Mouse (Mus musculus): ENCODE measurements at regions not wholly inside any gene's neighbourhood (a gene's known extent, or its start where the extent isn't known, plus 50 kb on each side); places are given as distances from the start of the nearest gene placed in this dataset.

- in situ Hi-C loops (cut with MboI): loop anchor here (25.0 kb wide), 1 partner anchor 396 kb away; the partner anchor contains the start of genes Gm10642 and Mindy2
Measured at GRCm38 (mm10) chr9:71058655-71059054, 106.6 kb upstream of the Lipc start.

- in situ Hi-C loops (cut with MboI): loop anchor here (25.0 kb wide), 1 partner anchor 395 kb away; the partner anchor contains the start of genes Gm10642 and Mindy2
Measured at GRCm38 (mm10) chr9:71056836-71057235, 104.8 kb upstream of the Lipc start.

DNA sequence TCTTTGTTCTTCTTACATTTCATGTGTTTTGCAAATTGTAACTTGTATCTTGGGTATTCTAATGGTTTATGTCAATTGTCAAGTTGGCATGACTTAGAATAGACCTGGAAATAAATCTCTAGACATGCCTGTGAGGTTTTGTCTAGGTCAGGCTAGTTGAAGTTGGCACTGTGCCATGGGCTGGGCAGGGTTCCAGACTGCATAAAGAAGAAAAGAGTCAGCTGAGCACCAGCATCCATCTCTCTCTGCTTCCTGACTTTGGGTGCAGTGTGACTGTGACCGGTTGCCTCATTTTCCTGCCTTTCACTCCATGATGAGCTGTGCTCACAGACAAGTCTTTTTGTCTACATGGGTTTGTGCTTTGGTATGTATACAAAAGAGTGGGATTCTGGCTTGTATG, 91.9 kb upstream of the Lipc start:
- in situ Hi-C loops (cut with MboI): no loop called here

DNA sequence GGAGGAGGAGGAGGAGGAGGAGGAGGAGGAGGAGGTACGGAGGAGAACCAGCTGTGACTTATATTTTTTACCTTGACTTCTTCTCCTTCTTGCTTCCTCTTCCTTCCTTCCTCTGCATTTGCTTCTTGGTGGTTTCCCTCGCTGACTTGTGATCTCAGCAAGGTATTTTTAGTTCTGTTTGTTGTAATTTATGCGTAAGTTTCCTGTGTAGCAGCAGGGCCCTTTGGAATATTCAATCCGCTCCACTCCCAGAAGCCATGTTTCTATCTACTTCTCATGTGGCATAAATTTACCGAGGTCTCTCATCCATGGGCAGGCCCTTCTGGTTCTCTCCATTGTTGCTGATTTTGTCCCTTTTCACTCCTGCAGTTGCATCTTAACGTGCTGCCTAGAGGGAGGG, 83.3 kb upstream of the Lipc start:
- in situ Hi-C loops (cut with MboI): no loop called here

- in situ Hi-C loops (cut with MboI): no loop called here
Measured at GRCm38 (mm10) chr9:71032156-71032555, 80.1 kb upstream of the Lipc start.

- in situ Hi-C loops (cut with MboI): no loop called here
Measured at GRCm38 (mm10) chr9:71030203-71030921, 78.3 kb upstream of the Lipc start.

- in situ Hi-C loops (cut with MboI): no loop called here
Measured at GRCm38 (mm10) chr9:71028102-71028501, 76.1 kb upstream of the Lipc start.

DNA sequence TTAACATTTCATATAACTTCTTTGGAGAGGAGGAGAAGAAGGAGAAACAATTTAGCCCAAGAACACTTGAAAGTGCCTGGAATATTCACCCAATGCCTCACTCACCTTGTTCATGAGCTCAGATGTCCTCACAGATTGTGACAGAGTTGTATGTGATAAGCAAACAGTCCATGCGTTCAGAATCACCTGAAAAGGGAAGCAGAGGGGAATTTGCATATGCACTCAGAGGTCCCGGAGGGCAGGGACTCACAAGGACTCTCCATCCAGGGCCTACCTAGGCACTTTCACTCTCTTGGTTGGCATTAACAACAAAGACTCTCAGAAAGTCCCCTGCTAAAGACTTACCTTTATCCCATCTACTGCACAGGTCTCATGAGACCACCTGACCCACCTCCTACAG, 75.6 kb upstream of the Lipc start:
- in situ Hi-C loops (cut with MboI): no loop called here

DNA sequence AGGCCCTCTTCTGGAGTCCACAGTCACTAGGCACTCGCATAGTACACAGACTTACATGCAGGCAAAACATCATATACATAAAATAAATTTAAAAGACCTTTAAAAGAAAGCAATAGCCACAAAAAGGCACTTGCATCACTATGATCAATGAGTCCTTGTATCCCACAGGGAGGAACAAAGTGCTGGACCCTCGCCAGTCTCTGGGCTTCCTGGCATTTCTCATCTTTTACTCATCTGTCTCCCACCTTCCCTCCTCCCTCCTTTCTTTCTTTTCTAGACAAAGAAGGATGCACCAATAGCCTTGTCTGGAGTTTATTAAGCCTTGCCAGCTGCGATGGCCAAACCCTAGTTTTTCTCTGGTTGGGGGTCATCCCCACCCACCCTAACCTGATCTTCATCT, 73.2 kb upstream of the Lipc start:
- in situ Hi-C loops (cut with MboI): no loop called here

DNA sequence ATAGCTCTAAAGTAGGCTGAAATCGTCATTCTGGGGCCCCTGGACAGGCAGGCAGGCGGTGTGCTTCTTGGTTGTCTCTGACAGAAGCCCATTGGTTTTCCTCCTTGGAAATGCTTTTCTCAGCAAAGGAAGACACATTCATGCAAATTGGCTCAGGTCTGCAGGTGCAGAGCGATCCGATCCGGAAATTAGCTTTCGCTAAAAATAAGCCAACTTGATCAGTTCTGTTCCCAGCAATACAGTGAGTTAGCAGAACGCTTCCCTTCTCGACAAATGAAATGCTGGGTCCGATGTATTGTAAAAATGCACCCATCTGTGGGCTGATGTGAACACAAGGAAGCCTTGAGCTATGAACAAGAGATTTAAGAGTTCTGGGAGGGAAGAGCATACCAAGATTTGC, 66.2 kb upstream of the Lipc start:
- in situ Hi-C loops (cut with MboI): no loop called here

- in situ Hi-C loops (cut with MboI): no loop called here
Measured at GRCm38 (mm10) chr9:71017396-71018179, 65.6 kb upstream of the Lipc start.

DNA sequence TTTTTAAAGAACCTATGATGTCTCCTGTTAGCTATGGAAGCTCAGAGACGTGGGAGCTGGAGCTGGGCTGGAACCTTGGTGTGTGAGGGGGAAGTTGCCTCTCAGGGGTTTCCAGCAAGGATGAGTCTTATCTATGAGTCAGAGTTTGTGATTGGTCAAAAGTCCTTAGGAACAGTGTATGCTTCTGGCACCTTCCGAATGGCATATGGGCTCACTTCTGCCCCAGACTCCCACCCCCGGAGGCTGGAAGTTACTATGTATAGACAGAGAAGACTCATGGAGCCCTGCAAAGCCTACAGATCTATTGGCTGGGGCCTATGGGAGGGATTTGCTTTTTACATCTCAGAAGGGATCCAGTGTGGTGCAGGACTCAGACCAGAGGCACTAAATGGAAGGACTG, 63.9 kb upstream of the Lipc start:
- in situ Hi-C loops (cut with MboI): no loop called here

DNA sequence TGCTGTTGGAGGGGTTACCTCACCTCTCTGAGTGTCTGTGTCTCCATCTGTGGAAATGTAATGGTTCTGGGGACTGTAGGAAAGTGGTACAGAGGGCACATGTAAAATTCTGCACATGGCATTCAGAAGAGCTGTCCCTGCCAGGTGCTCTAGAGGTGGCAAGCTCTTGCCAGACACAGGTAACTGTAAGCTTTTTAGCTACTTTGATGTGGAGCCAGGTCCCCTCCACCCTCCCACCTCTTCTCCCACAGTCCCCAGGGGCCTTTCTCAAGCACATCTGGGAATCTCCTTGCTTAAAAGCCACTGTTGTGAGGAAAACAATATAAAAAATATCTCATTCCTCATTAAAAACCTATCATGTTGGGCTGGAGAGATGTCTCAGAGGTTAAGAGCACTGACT, 63.4 kb upstream of the Lipc start:
- in situ Hi-C loops (cut with MboI): no loop called here

- in situ Hi-C loops (cut with MboI): no loop called here
Measured at GRCm38 (mm10) chr9:71012399-71012798, 60.4 kb upstream of the Lipc start.

DNA sequence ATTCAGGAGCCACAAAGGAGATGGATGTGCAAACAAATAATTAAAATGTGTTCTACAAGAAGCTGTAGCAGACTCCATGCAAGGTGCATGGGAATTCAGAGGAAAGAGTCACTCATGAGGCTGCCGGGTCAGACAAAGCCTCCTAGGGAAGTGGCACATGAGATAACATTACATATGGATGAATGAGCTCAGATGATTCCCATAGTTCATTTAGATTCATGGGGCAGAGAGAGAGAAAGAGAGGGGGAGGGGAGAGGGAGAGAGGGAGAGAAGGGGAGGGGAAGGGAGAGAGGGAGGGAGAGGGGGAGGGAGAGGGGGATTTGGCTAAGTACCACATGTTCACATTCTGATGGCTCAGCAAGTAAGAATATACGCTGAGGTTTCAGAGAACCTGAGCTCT, 52.6 kb upstream of the Lipc start:
- in situ Hi-C loops (cut with MboI): no loop called here

Data from mature B cell (primary cell).